Mouse (Mus musculus): ENCODE measurements around the gene Gfy. TPM values are rescaled to one million over a fixed set of nuclear protein-coding genes. Genes with fewer than 3 reads are reported as not detected.
A peak's percentile ranks its signal among the peaks of the same experiment; 100 is the strongest.
"Not testable (repeated sequence)": the region's sequence is repeated elsewhere in the genome, so short reads cannot be mapped to it uniquely, and the experiment has no call there.

Gfy gene
- total RNA-seq, 2 experiments from 2014 or later, result 0.38 TPM; not detected in 1

- intact Hi-C loops (cut with DNase I), result no loop called here
- no peak for DNase-seq
Measured at GRCm38 (mm10) chr7:45193871-45194785, 14.8 kb upstream of the Gfy start.

- peak; percentile 36 for DNase-seq
- intact Hi-C loops (cut with DNase I), result no loop called here
Measured at GRCm38 (mm10) chr7:45193406-45193805, 14.0 kb upstream of the Gfy start.

GRCm38 (mm10) chr7:45192585-45193310 is 13.4 kb upstream of the Gfy start:
- intact Hi-C loops (cut with DNase I), result no loop called here
- DNase-seq, result no peak

- intact Hi-C loops (cut with DNase I), result no loop called here
- peak; percentile 79 for DNase-seq
Measured at GRCm38 (mm10) chr7:45191803-45192363, 12.5 kb upstream of the Gfy start.

GRCm38 (mm10) chr7:45191161-45191560 is 11.8 kb upstream of the Gfy start:
- intact Hi-C loops (cut with DNase I), result no loop called here
- DNase-seq, result no peak

- DNase-seq, result no peak
- intact Hi-C loops (cut with DNase I), result no loop called here
Measured at GRCm38 (mm10) chr7:45190186-45190585, 10.8 kb upstream of the Gfy start.

GRCm38 (mm10) chr7:45189600-45189999 is 10.2 kb upstream of the Gfy start:
- DNase-seq, result no peak
- intact Hi-C loops (cut with DNase I), result no loop called here

GRCm38 (mm10) chr7:45185921-45186320 is 6.6 kb upstream of the Gfy start:
- no peak for DNase-seq
- intact Hi-C loops (cut with DNase I), result no loop called here

- no peak for DNase-seq
- intact Hi-C loops (cut with DNase I), result no loop called here
Measured at GRCm38 (mm10) chr7:45183672-45184071, 4.3 kb upstream of the Gfy start.

GRCm38 (mm10) chr7:45182606-45183005 is 3.2 kb upstream of the Gfy start:
- no peak for DNase-seq
- intact Hi-C loops (cut with DNase I), result no loop called here

- intact Hi-C loops (cut with DNase I), result no loop called here
- peak; percentile 76 for DNase-seq
Measured at GRCm38 (mm10) chr7:45182199-45182601, 2.8 kb upstream of the Gfy start.

GRCm38 (mm10) chr7:45181540-45181939 is 2.2 kb upstream of the Gfy start:
- intact Hi-C loops (cut with DNase I), result no loop called here
- no peak for DNase-seq

GRCm38 (mm10) chr7:45180896-45181477 is 1.6 kb upstream of the Gfy start, which contains the start of gene Pth2:
Gene Pth2 (plus strand): TSS chr7:45180995.
- intact Hi-C loops (cut with DNase I), result no loop called here
- DNase-seq, result no peak

GRCm38 (mm10) chr7:45178550-45178949 is 819 bp downstream of the Gfy start:
- no peak for DNase-seq
- intact Hi-C loops (cut with DNase I), result no loop called here

- DNase-seq, result no peak
- intact Hi-C loops (cut with DNase I), result no loop called here
Measured at GRCm38 (mm10) chr7:45176356-45176755, 3.0 kb downstream of the Gfy start.

GRCm38 (mm10) chr7:45175929-45176328 is 3.4 kb downstream of the Gfy start:
- intact Hi-C loops (cut with DNase I), result no loop called here
- DNase-seq, result no peak

- no peak for DNase-seq
- intact Hi-C loops (cut with DNase I), result no loop called here
Measured at GRCm38 (mm10) chr7:45175398-45175797, 4.0 kb downstream of the Gfy start.

GRCm38 (mm10) chr7:45174567-45175280 is 4.6 kb downstream of the Gfy start:
- intact Hi-C loops (cut with DNase I), result no loop called here
- DNase-seq, result no peak

GRCm38 (mm10) chr7:45173772-45174171 is 5.6 kb downstream of the Gfy start:
- DNase-seq; intact Hi-C loops (cut with DNase I): not testable (repeated sequence)

- intact Hi-C loops (cut with DNase I), result no loop called here
Measured at GRCm38 (mm10) chr7:45172974-45173373, 6.4 kb downstream of the Gfy start.

More at GRCm38 (mm10) chr7:45172974-45173373, 6.4 kb downstream of the Gfy start:
- DNase-seq, result no peak

All from left cerebral cortex, postnatal 4 days (tissue).